Mouse (Mus musculus): ENCODE measurements around the gene Cmtm8. TPM values are rescaled to one million over a fixed set of nuclear protein-coding genes. Genes with fewer than 3 reads are reported as not detected.

The Cmtm8 gene
- polyA plus RNA-seq (2014; fragmentation: Illumina TruSeq; extraction: RNeasy Lipid Tissue Mini Kit (QIAGEN cat#74804); ENCODE audit: low read depth, low replicate concordance) = 78.4 TPM

DNA sequence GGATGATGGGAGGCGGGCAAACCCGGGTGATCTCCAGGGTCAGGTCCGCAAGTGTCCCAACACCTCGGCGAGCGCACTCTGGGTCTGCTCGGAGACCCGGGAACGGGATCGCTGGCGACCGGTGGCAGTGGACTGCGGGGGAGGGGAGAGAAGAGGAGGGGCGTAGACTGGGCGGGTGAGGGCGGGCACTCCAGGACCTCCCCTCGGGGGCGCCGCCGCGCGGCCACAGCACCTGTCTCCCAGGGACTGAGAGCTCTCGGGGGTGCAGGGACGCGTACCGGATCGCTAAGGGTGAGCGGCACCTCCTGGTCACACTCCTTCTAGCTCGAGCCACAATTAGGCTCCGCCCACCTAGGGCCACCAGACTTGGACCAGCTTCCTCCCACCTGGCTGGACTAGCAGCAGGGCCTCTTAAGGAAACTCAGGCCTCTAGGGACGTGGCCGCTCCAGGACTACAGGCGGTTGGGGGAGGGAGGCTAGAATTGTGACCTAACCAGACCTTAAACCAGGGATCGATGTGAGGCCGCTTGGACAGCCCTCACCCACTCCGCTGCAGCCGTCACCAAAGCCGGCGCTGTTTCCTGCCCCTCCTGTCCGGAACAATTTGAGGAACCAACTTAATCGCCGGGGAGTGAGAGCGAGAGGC, at the start of gene Cmtm8:
Cmtm8 (minus strand) TSS at position 140 of the 646 bp plus-strand sequence.

DNA sequence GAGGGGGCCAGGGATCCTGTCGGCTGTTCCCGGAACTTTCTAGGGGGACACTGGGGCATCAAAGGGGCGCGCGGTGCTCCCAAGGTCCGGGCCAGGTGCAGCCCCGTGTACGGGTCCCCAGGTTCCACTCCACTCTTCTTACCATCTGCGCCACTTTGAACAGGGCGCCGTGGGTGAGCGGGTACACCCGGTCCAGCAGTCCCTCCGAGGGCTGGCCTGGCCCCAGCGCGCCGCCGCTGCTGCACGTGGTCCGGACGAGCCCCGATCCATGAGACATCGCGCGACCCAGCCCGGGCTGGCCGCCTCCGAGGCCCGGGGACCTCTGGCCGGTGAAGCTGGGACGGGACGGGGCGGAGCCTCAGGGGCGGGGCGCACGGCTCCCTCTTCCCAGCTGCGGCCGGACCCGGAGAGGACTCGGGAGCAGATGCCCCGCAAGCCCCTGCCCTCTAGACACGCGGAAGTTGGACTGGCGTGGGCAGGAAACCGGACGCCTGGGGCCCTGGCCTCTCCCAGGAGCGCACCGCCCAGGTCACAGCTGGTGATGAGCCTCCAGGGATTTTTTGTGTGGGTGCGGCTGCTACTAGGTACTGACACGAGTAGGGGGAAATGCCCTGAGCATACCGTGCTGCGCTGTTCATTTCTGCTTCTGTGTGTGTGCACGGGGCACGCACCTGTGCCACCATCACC, 62.3 kb downstream of the Cmtm8 start, which contains the start of gene Cmtm7:
Cmtm7 (minus strand) TSS at position 331 of the 687 bp plus-strand sequence.

Other genes starting within 250 kb of the Cmtm8 start
- 15.8 TPM for gene Cnot10, start 204.0 kb downstream of the Cmtm8 start, polyA plus RNA-seq (2014; fragmentation: Illumina TruSeq; extraction: RNeasy Lipid Tissue Mini Kit (QIAGEN cat#74804); ENCODE audit: low read depth, low replicate concordance)
- gene Dync1li1, start 155.4 kb downstream of the Cmtm8 start, polyA plus RNA-seq (2014; fragmentation: Illumina TruSeq; extraction: RNeasy Lipid Tissue Mini Kit (QIAGEN cat#74804); ENCODE audit: low read depth, low replicate concordance) = 14.7 TPM
- gene Cmtm6, start 113.0 kb downstream of the Cmtm8 start, polyA plus RNA-seq (2014; fragmentation: Illumina TruSeq; extraction: RNeasy Lipid Tissue Mini Kit (QIAGEN cat#74804); ENCODE audit: low read depth, low replicate concordance) = 69.1 TPM
- 0.87 TPM for gene Cmtm7, start 62.3 kb downstream of the Cmtm8 start, polyA plus RNA-seq (2014; fragmentation: Illumina TruSeq; extraction: RNeasy Lipid Tissue Mini Kit (QIAGEN cat#74804); ENCODE audit: low read depth, low replicate concordance)
- 17.2 TPM for gene Gpd1l, start 89.8 kb upstream of the Cmtm8 start, polyA plus RNA-seq (2014; fragmentation: Illumina TruSeq; extraction: RNeasy Lipid Tissue Mini Kit (QIAGEN cat#74804); ENCODE audit: low read depth, low replicate concordance)
- gene Osbpl10, start 134.4 kb upstream of the Cmtm8 start, polyA plus RNA-seq (2014; fragmentation: Illumina TruSeq; extraction: RNeasy Lipid Tissue Mini Kit (QIAGEN cat#74804); ENCODE audit: low read depth, low replicate concordance) = not detected
- gene Rps27rt, start 138.6 kb upstream of the Cmtm8 start, polyA plus RNA-seq (2014; fragmentation: Illumina TruSeq; extraction: RNeasy Lipid Tissue Mini Kit (QIAGEN cat#74804); ENCODE audit: low read depth, low replicate concordance) = 29.2 TPM

Measured in liver, adult 10 weeks (tissue).